Comparison of ENCODE assay signal across 19 mouse cellular contexts in genomic region chr1:138010910-138011477, GRCm38 (mm10).
DNase-seq lines count a peak whose midpoint lies in the region; ATAC-seq lines count a peak whose summit lies in the region.
"Had no signal": no experiment of that assay in that cellular context is flagged by ENCODE, and none has a peak within 500 bp of the region (broad histone marks: within the 10 kb centered on the region; RNA-seq: fewer than 3 reads in every experiment).

No protein-coding gene starts in this region.

- H3K27ac ChIP-seq in heart, embryonic 11.5 days (ENCODE audit: low read depth, low read length) = no peak overlapping the region
- 0 out of 2 replicates have a peak overlapping the region, but pooled peaks have one; percentile 35 for H3K27ac ChIP-seq in embryonic facial prominence, embryonic 11.5 days (replicated peaks; ENCODE audit: low read depth, low read length)
- 0 out of 2 replicates have a peak overlapping the region, but pooled peaks have one; percentile 4 for H3K27ac ChIP-seq in limb, embryonic 15.5 days
- no peak overlapping the region for H3K27ac ChIP-seq in forebrain, embryonic 16.5 days (ENCODE audit: low read length)
- H3K27ac ChIP-seq: heart, adult 2 months; liver, embryonic 15.5 days; midbrain, embryonic 10.5 days; neural tube, embryonic 15.5 days; stomach, postnatal 0 days had no signal

- H3K4me1 ChIP-seq in heart, embryonic 11.5 days (ENCODE audit: control insufficient read depth, insufficient read depth, low read length) = no peaks in the 10 kb centered on the region
- H3K4me1 ChIP-seq in embryonic facial prominence, embryonic 11.5 days (ENCODE audit: control insufficient read depth, insufficient read depth, low read length) = no peaks in the 10 kb centered on the region; the same call in 1 of the 2 replicates
- H3K4me1 ChIP-seq in limb, embryonic 15.5 days = peaks cover 4% of the 10 kb centered on the region; the same call in 1 of the 2 replicates
- H3K4me1 ChIP-seq in forebrain, embryonic 16.5 days (replicated peaks; ENCODE audit: control insufficient read depth, insufficient read depth, low read length) = 0 out of 2 replicates have a peak, but pooled peaks cover 2% of the 10 kb centered on the region
- H3K4me1 ChIP-seq: liver, embryonic 15.5 days; midbrain, embryonic 10.5 days; neural tube, embryonic 15.5 days had no signal

- no peak overlapping the region for H3K9ac ChIP-seq in heart, embryonic 11.5 days (ENCODE audit: low read depth, low read length)
- no peak overlapping the region for H3K9ac ChIP-seq in embryonic facial prominence, embryonic 11.5 days (replicated peaks; ENCODE audit: low read length)
- no peak overlapping the region for H3K9ac ChIP-seq in limb, embryonic 15.5 days
- no peak overlapping the region for H3K9ac ChIP-seq in forebrain, embryonic 16.5 days (replicated peaks; ENCODE audit: low read depth, low read length)
- H3K9ac ChIP-seq: liver, embryonic 15.5 days; neural tube, embryonic 15.5 days had no signal

- 47% methylated on average over 7 of the region's 7 CpGs for WGBS in heart, embryonic 11.5 days (ENCODE audit: insufficient replicate concordance)
- WGBS in embryonic facial prominence, embryonic 11.5 days = 59% methylated on average over 7 of the region's 7 CpGs
- WGBS in limb, embryonic 15.5 days = 26% methylated on average over 7 of the region's 7 CpGs
- 51% methylated on average over 7 of the region's 7 CpGs for WGBS in forebrain, embryonic 16.5 days

- H3K9me3 ChIP-seq in heart, embryonic 11.5 days (replicated peaks; ENCODE audit: control insufficient read depth, low read length) = no peaks in the 10 kb centered on the region
- no peaks in the 10 kb centered on the region for H3K9me3 ChIP-seq in embryonic facial prominence, embryonic 11.5 days (replicated peaks; ENCODE audit: control insufficient read depth, low read length)
- no peaks in the 10 kb centered on the region for H3K9me3 ChIP-seq in limb, embryonic 15.5 days
- H3K9me3 ChIP-seq in forebrain, embryonic 16.5 days (ENCODE audit: control insufficient read depth, low read length) = no peaks in the 10 kb centered on the region
- H3K9me3 ChIP-seq: liver, embryonic 15.5 days; midbrain, embryonic 10.5 days; neural tube, embryonic 15.5 days had no signal

- DNase-seq in cerebellum, adult 18-20 months = peak; percentile 7 to 11
- DNase-seq in cerebellum, adult 11-12 months = no peak
- DNase-seq in heart, postnatal 14 days = peak; percentile 3 to 5
- DNase-seq in embryonic facial prominence, embryonic 11.5 days (ENCODE audit: low spot score) = no peak
- DNase-seq in left cerebral cortex, postnatal 36 days (ENCODE audit: low spot score in 2 of 2) = no peak
- DNase-seq: heart, adult 2 months; kidney, adult 11 months; lung, postnatal 14 days; thymus, postnatal 4 days had no signal

- H3K27me3 ChIP-seq in heart, embryonic 11.5 days (ENCODE audit: control insufficient read depth, insufficient read depth, low read length) = no peaks in the 10 kb centered on the region
- H3K27me3 ChIP-seq in embryonic facial prominence, embryonic 11.5 days (ENCODE audit: control insufficient read depth, insufficient read depth, low read length) = no peaks in the 10 kb centered on the region
- H3K27me3 ChIP-seq in limb, embryonic 15.5 days = no peaks in the 10 kb centered on the region
- H3K27me3 ChIP-seq in forebrain, embryonic 16.5 days (replicated peaks; ENCODE audit: control insufficient read depth, insufficient read depth, low read length) = no peaks in the 10 kb centered on the region
- H3K27me3 ChIP-seq: liver, embryonic 15.5 days; neural tube, embryonic 15.5 days had no signal

- intact Hi-C loops in heart, postnatal 14 days (cut with DNase I) = no loop called here
- intact Hi-C loops in left cerebral cortex, postnatal 36 days (cut with DNase I) = no loop called here

- no peak overlapping the region for H3K4me2 ChIP-seq in heart, embryonic 11.5 days
- no peak overlapping the region for H3K4me2 ChIP-seq in embryonic facial prominence, embryonic 11.5 days (ENCODE audit: low read depth, low read length)
- no peak overlapping the region for H3K4me2 ChIP-seq in limb, embryonic 15.5 days
- no peak overlapping the region for H3K4me2 ChIP-seq in forebrain, embryonic 16.5 days (ENCODE audit: low read length)
- H3K4me2 ChIP-seq: liver, embryonic 15.5 days; neural tube, embryonic 15.5 days had no signal

- no peak overlapping the region for H3K4me3 ChIP-seq in heart, embryonic 11.5 days (ENCODE audit: low read depth, low read length)
- H3K4me3 ChIP-seq in embryonic facial prominence, embryonic 11.5 days (ENCODE audit: low read depth, low read length) = no peak overlapping the region
- H3K4me3 ChIP-seq in limb, embryonic 15.5 days = no peak overlapping the region
- H3K4me3 ChIP-seq in forebrain, embryonic 16.5 days (replicated peaks; ENCODE audit: low read length) = no peak overlapping the region
- H3K4me3 ChIP-seq: erythroblast, embryonic 14.5 days; heart, adult 2 months; liver, embryonic 15.5 days; midbrain, embryonic 10.5 days; neural tube, embryonic 15.5 days had no signal

- no peaks in the 10 kb centered on the region for H3K36me3 ChIP-seq in heart, embryonic 11.5 days (ENCODE audit: control insufficient read depth, insufficient read depth, low read length)
- H3K36me3 ChIP-seq in embryonic facial prominence, embryonic 11.5 days (replicated peaks; ENCODE audit: control insufficient read depth, insufficient read depth, low read depth, low read length) = no peaks in the 10 kb centered on the region
- H3K36me3 ChIP-seq in limb, embryonic 15.5 days = no peaks in the 10 kb centered on the region
- no peaks in the 10 kb centered on the region for H3K36me3 ChIP-seq in forebrain, embryonic 16.5 days (ENCODE audit: control insufficient read depth, insufficient read depth)
- H3K36me3 ChIP-seq: liver, embryonic 15.5 days; midbrain, embryonic 10.5 days; neural tube, embryonic 15.5 days had no signal

- ATAC-seq in heart, embryonic 11.5 days (replicated peaks; ENCODE audit: insufficient number of reproducible peaks, low FRiP score, low TSS enrichment) = no peak
- no peak for ATAC-seq in embryonic facial prominence, embryonic 11.5 days (replicated peaks; ENCODE audit: insufficient number of reproducible peaks, low FRiP score, low TSS enrichment, low read depth)
- ATAC-seq in limb, embryonic 15.5 days (ENCODE audit: insufficient number of reproducible peaks, low FRiP score, low TSS enrichment, low read depth) = no peak
- no peak for ATAC-seq in forebrain, embryonic 16.5 days
- ATAC-seq: hindbrain, embryonic 16.5 days; Patski had no signal

Comparison
In these comparisons a context has a peak if more than half of its experiments do, and no peak if none do; other contexts are left out.
1. DNase-seq: peak in cerebellum, adult 18-20 months (2 of 2) and heart, postnatal 14 days (2 of 2); none in cerebellum, adult 11-12 months (single experiment), embryonic facial prominence, embryonic 11.5 days (single experiment) and left cerebral cortex, postnatal 36 days (0 of 2).
2. H3K27ac ChIP-seq: peak in embryonic facial prominence, embryonic 11.5 days (single experiment) and limb, embryonic 15.5 days (single experiment); none in heart, embryonic 11.5 days (single experiment) and forebrain, embryonic 16.5 days (single experiment).